Mouse (Mus musculus): Measurements from ENCODE around the gene Stip1. TPM values are rescaled to one million over a fixed set of nuclear protein-coding genes. Genes with fewer than 3 reads are reported as not detected.

The Stip1 gene
- polyA plus RNA-seq, 1 experiment, result 544 TPM

DNA sequence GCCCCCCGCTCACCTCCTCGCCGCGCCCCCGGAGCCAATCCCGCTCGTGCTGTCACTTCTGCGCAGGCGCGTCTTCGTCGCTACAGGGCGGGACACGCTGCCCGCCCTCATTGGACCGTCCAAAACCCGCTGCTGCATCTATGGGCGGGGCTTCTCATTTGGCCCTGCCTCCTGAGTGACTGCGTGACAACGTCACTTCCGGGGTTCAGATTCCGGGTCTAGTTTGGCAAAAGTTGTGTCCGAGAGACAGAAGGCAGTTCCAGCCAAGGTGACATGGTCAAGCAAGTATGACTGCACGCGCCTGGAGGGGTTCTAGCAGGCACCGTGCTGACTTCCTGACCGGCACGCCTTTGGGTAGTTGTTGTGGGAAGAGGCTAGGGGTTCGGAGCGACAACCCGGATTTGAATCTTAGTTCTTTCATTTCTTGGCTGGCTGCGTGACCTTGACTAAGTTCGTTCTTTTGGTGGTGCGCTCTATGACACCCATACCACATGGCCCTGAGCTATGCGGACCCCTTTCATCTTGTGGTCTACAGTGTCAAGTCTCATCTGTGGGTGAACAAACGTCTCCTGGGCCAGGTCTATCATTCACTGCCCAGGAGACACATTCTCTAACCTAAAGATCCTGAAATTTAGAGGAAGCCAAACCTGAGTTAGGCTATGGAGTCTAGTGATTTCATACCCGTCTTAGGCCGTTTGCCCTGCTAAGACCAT, 59.2 kb downstream of the Stip1 start, which contains the start of gene Fkbp2:
Gene Fkbp2 (minus strand): TSS at position 121 of the 713 bp plus-strand sequence.
- H3K4me1 ChIP-seq (ENCODE audit: control insufficient read depth, insufficient read depth, low read length), result no peaks in the 10 kb centered on the region
- H3K9me3 ChIP-seq (replicated peaks; ENCODE audit: control insufficient read depth, insufficient read depth, low read length, poor library complexity, severe bottlenecking), result no peaks in the 10 kb centered on the region
- peak within 1 kb of the TSS; percentile 59 for H3K9ac ChIP-seq (ENCODE audit: low read depth, poor library complexity, severe bottlenecking)
- peak within 1 kb of the TSS; percentile 85 for H3K4me3 ChIP-seq (ENCODE audit: low read depth, low read length)
- H3K36me3 ChIP-seq (ENCODE audit: control insufficient read depth, insufficient read depth, low read length, poor library complexity, severe bottlenecking), result peaks cover 26% of the 10 kb centered on the region
- no peaks in the 10 kb centered on the region for H3K27me3 ChIP-seq (ENCODE audit: control insufficient read depth, insufficient read depth, low read length, poor library complexity, severe bottlenecking)
- TF ChIP-seq POLR2A (IDR thresholded peaks at IDR 0.05; ENCODE audit: insufficient read depth, low read length) (no peak), EP300 (IDR thresholded peaks at IDR 0.05; ENCODE audit: insufficient read depth, low read depth, low read length) (no peak), CTCF (IDR thresholded peaks at IDR 0.05; ENCODE audit: low read depth, low read length) (no peak)
- H3K27ac ChIP-seq (ENCODE audit: insufficient read depth, low read length), result peak within 1 kb of the TSS; percentile 12; the same call in 1 of the 2 replicates

DNA sequence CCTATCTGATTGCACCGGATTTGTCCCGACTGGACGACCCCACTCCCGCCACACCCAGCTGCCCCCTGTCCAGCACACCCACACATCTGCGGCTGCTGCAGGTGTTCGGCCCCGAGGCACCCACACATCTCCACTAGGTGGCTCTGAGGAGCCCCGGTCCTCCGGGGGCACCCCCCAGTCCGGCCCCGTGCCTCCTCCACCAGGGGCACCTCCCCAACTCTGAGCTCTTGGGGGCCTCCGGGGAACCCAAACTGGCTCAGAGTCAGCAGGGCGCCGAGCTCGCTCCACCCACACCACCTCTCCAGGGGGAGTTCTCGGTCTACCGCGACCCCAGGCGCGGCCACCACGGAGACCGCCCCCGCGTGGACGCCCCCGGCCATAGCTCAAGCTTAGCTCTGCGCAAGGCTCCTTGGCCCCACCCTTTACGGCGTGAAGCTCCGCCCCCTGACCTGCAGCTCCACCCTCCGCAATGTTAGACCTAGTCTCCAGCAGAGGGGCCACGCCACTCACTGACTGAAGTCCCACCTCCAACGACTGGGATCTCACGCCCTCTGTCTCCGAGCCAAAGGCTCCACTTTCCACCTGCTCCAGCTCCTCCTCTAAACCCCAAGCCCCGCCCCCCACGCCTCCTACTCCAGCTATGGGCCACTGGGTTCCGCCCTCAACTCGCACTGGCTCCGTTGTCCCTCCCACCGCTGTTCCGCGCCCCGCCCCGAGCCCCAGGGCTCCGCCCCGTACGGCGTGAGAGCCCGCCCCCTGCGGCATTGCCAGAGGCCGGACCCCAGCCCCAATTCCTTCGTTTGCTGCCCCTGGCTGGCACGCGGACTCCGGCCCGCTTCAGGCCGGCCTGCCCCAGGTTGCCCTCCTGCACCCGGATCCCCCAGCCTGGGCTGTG, 60.0 kb downstream of the Stip1 start:
- no peak overlapping the region for H3K27ac ChIP-seq (ENCODE audit: insufficient read depth, low read length)
- peak overlapping the region; percentile 65 for H3K4me3 ChIP-seq (ENCODE audit: low read depth, low read length)
- TF ChIP-seq POLR2A (IDR thresholded peaks at IDR 0.05; ENCODE audit: insufficient read depth, low read length) (no peak), CTCF (IDR thresholded peaks at IDR 0.05; ENCODE audit: low read depth, low read length) (peak; percentile 52)
- H3K4me1 ChIP-seq (ENCODE audit: control insufficient read depth, insufficient read depth, low read length), result no peaks in the 10 kb centered on the region
- H3K36me3 ChIP-seq (ENCODE audit: control insufficient read depth, insufficient read depth, low read length, poor library complexity, severe bottlenecking), result peaks cover 24% of the 10 kb centered on the region
- H3K9ac ChIP-seq (ENCODE audit: low read depth, poor library complexity, severe bottlenecking), result peak overlapping the region; percentile 59
- H3K9me3 ChIP-seq (replicated peaks; ENCODE audit: control insufficient read depth, insufficient read depth, low read length, poor library complexity, severe bottlenecking), result no peaks in the 10 kb centered on the region
- H3K27me3 ChIP-seq (ENCODE audit: control insufficient read depth, insufficient read depth, low read length, poor library complexity, severe bottlenecking), result no peaks in the 10 kb centered on the region

DNA sequence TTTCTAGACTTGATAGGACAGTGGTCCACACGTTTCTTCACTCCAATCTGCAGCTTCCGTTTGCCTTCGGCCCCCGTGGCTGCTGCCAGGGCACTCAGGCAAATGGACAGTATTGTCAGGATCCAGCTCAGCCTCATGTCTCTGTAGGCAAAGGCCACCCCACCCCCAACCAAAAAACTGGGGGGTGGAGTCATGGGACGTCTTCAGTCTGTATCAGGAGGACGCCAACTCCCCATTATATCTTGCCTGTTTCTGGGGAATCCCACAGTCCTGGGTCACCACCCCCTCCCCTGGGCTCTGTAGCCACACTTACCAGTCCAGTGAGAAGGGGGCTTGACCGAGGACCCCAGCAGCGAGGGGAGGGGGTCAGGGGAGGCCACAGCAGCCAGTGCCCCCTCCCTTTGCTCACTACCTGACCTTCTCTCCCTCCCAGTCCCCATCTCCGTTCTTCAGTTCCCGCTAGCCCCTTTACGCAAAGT, 60.7 kb downstream of the Stip1 start:
- Histone ChIP-seq H3K9me3 (replicated peaks; ENCODE audit: control insufficient read depth, insufficient read depth, low read length, poor library complexity, severe bottlenecking) (no peaks in the 10 kb centered on the region), H3K4me3 (ENCODE audit: low read depth, low read length) (peak overlapping the region; percentile 64), H3K4me1 (ENCODE audit: control insufficient read depth, insufficient read depth, low read length) (no peaks in the 10 kb centered on the region), H3K9ac (ENCODE audit: low read depth, poor library complexity, severe bottlenecking) (peak overlapping the region; percentile 47), H3K27ac (ENCODE audit: insufficient read depth, low read length) (no peak overlapping the region), H3K36me3 (ENCODE audit: control insufficient read depth, insufficient read depth, low read length, poor library complexity, severe bottlenecking) (peaks cover 23% of the 10 kb centered on the region), H3K27me3 (ENCODE audit: control insufficient read depth, insufficient read depth, low read length, poor library complexity, severe bottlenecking) (no peaks in the 10 kb centered on the region)
- no peak for TF ChIP-seq POLR2A (IDR thresholded peaks at IDR 0.05; ENCODE audit: insufficient read depth, low read length)
- no peak for TF ChIP-seq EP300 (IDR thresholded peaks at IDR 0.05; ENCODE audit: insufficient read depth, low read depth, low read length)
- no peak for TF ChIP-seq CTCF (IDR thresholded peaks at IDR 0.05; ENCODE audit: low read depth, low read length)

DNA sequence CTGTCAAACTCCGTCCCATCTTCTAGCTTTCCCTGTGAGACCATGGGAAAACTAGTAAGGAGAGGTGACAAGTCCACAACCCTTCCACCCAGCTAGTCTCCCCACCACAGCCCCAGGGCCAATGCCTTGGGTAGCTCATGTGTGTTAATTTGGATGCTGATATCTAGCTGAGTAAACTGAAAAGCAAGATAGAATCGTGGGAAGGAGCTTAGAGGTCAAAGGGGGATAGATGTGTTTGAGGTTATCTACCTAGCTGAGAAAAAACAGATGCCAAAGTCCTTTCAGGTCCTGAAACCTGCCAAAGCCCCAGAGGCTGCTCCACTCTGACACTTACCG, 61.2 kb downstream of the Stip1 start:
- no peaks in the 10 kb centered on the region for H3K4me1 ChIP-seq (ENCODE audit: control insufficient read depth, insufficient read depth, low read length)
- H3K9me3 ChIP-seq (replicated peaks; ENCODE audit: control insufficient read depth, insufficient read depth, low read length, poor library complexity, severe bottlenecking), result no peaks in the 10 kb centered on the region
- peaks cover 23% of the 10 kb centered on the region for H3K36me3 ChIP-seq (ENCODE audit: control insufficient read depth, insufficient read depth, low read length, poor library complexity, severe bottlenecking)
- H3K27me3 ChIP-seq (ENCODE audit: control insufficient read depth, insufficient read depth, low read length, poor library complexity, severe bottlenecking), result no peaks in the 10 kb centered on the region
- peak overlapping the region; percentile 64 for H3K4me3 ChIP-seq (ENCODE audit: low read depth, low read length)
- H3K27ac ChIP-seq (ENCODE audit: insufficient read depth, low read length), result no peak overlapping the region
- TF ChIP-seq POLR2A (IDR thresholded peaks at IDR 0.05; ENCODE audit: insufficient read depth, low read length) (no peak), CTCF (IDR thresholded peaks at IDR 0.05; ENCODE audit: low read depth, low read length) (no peak), EP300 (IDR thresholded peaks at IDR 0.05; ENCODE audit: insufficient read depth, low read depth, low read length) (no peak)
- H3K9ac ChIP-seq (ENCODE audit: low read depth, poor library complexity, severe bottlenecking), result peak overlapping the region; percentile 47; the same call in 1 of the 2 replicates

DNA sequence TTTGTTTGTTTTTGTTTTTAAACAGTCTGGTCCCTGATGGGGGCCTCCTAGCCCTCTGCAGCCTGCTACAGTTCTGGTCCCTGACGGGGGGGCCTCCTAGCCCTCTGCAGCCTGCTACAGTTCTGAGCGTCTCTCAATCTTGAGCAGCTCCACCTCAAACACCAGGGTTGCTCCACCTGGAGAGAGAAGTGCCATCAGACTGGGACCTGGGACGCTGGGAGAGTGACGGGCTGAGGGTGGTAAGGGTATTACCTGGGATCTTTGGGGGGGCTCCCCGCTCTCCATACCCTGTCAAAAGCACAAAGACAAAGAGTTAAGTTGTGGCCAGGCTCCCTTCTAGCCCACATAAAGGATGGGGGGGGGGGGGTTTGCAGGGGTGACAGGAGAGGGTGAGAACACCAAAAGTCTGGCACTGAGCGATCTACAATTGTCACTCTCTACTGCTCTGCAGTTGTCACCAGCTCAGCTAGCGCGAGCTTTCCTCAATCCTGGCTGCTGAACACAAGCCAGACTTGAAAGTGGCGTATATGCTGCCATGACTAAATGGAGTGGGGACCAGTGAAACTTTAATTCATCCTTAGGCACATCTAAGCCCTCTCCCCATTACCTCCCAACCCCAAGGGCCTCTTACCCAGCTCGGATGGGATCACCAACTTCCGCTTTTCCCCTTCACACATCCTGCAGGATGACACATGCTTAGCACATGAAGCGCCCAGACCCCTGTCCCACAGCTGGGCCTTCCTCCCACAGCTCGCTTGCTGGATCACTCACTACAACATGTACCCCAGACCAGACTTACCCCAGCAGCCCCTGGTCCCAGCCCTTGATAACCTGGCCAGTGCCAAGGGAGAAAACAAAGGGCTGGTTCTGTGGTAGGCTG, 61.8 kb downstream of the Stip1 start:
- Histone ChIP-seq H3K4me1 (ENCODE audit: control insufficient read depth, insufficient read depth, low read length) (no peaks in the 10 kb centered on the region), H3K27me3 (ENCODE audit: control insufficient read depth, insufficient read depth, low read length, poor library complexity, severe bottlenecking) (no peaks in the 10 kb centered on the region), H3K9ac (ENCODE audit: low read depth, poor library complexity, severe bottlenecking) (0 out of 2 replicates have a peak overlapping the region, but pooled peaks have one; percentile 47), H3K9me3 (replicated peaks; ENCODE audit: control insufficient read depth, insufficient read depth, low read length, poor library complexity, severe bottlenecking) (no peaks in the 10 kb centered on the region), H3K4me3 (ENCODE audit: low read depth, low read length) (no peak overlapping the region), H3K36me3 (ENCODE audit: control insufficient read depth, insufficient read depth, low read length, poor library complexity, severe bottlenecking) (peaks cover 23% of the 10 kb centered on the region), H3K27ac (ENCODE audit: insufficient read depth, low read length) (no peak overlapping the region)
- TF ChIP-seq EP300 (IDR thresholded peaks at IDR 0.05; ENCODE audit: insufficient read depth, low read depth, low read length), result no peak
- TF ChIP-seq POLR2A (IDR thresholded peaks at IDR 0.05; ENCODE audit: insufficient read depth, low read length), result no peak
- no peak for TF ChIP-seq CTCF (IDR thresholded peaks at IDR 0.05; ENCODE audit: low read depth, low read length)

Data from ES-Bruce4 (cell line).